In genomic region chr12:34776170-34776569, GRCm38 (mm10) we compare ENCODE assay signal across 28 mouse cellular contexts.
DNase-seq lines count a peak whose midpoint lies in the region; ATAC-seq and TF ChIP-seq lines count a peak whose summit lies in the region.
"Had no signal": no experiment of that assay in that cellular context is flagged by ENCODE, and none has a peak within 500 bp of the region (broad histone marks: within the 10 kb centered on the region; RNA-seq: fewer than 3 reads in every experiment).

No protein-coding gene starts in this region.

- H3K27ac ChIP-seq in embryonic facial prominence, embryonic 14.5 days (replicated peaks; ENCODE audit: low read depth, low read length), result no peak overlapping the region
- no peak overlapping the region for H3K27ac ChIP-seq in embryonic facial prominence, embryonic 10.5 days (replicated peaks)
- no peak overlapping the region for H3K27ac ChIP-seq in left cerebral cortex, adult 2 months
- no peak overlapping the region for H3K27ac ChIP-seq in kidney, embryonic 14.5 days (ENCODE audit: low read depth, low read length)
- H3K27ac ChIP-seq: gastrocnemius, adult 2 months; heart, embryonic 10.5 days; hindbrain, embryonic 15.5 days; intestine, embryonic 15.5 days; limb, embryonic 15.5 days; liver, embryonic 14.5 days; neural tube, embryonic 15.5 days had no signal

- no peaks in the 10 kb centered on the region for H3K27me3 ChIP-seq in embryonic facial prominence, embryonic 14.5 days (replicated peaks; ENCODE audit: control insufficient read depth, insufficient read depth, low read length)
- H3K27me3 ChIP-seq in embryonic facial prominence, embryonic 10.5 days (replicated peaks; ENCODE audit: low read depth, poor library complexity, severe bottlenecking), result no peaks in the 10 kb centered on the region
- H3K27me3 ChIP-seq in kidney, embryonic 14.5 days (ENCODE audit: control insufficient read depth, insufficient read depth, low read length), result no peaks in the 10 kb centered on the region
- H3K27me3 ChIP-seq: CH12.LX; hindbrain, embryonic 15.5 days; intestine, embryonic 15.5 days; limb, embryonic 15.5 days; neural tube, embryonic 15.5 days had no signal

- no peaks in the 10 kb centered on the region for H3K36me3 ChIP-seq in embryonic facial prominence, embryonic 14.5 days (ENCODE audit: control insufficient read depth, insufficient read depth, low read length)
- H3K36me3 ChIP-seq in embryonic facial prominence, embryonic 10.5 days (replicated peaks), result no peaks in the 10 kb centered on the region
- H3K36me3 ChIP-seq in kidney, embryonic 14.5 days (ENCODE audit: control insufficient read depth, insufficient read depth, low read length), result no peaks in the 10 kb centered on the region
- H3K36me3 ChIP-seq: G1E; heart, embryonic 10.5 days; hindbrain, embryonic 15.5 days; intestine, embryonic 15.5 days; limb, embryonic 15.5 days; neural tube, embryonic 15.5 days had no signal

- TF ChIP-seq POLR2A in brain, embryonic 14.5 days (IDR thresholded peaks at IDR 0.05; ENCODE audit: borderline replicate concordance, extremely low read depth, insufficient read depth, insufficient read length, poor library complexity, severe bottlenecking), result no peak

- peak; percentile 76; the same call in 1 of the 2 replicates for ATAC-seq in embryonic facial prominence, embryonic 14.5 days (ENCODE audit: low read depth)
- ATAC-seq in kidney, embryonic 14.5 days (ENCODE audit: low FRiP score, low TSS enrichment), result no peak
- ATAC-seq: forebrain, embryonic 16.5 days; intestine, embryonic 15.5 days had no signal

- peak; percentile 71 for DNase-seq in embryonic facial prominence, embryonic 14.5 days (ENCODE audit: low spot score)
- no peak for DNase-seq in embryonic facial prominence, embryonic 10.5 days (ENCODE audit: low spot score)
- peak; percentile 7 for DNase-seq in left cerebral cortex, postnatal 4 days
- no peak for DNase-seq in left cerebral cortex, adult 2 months (ENCODE audit: extremely low spot score in 1 of 2, low spot score in 2 of 2)
- DNase-seq in brain, embryonic 14.5 days (ENCODE audit: low read depth), result peak; percentile 43
- peak; percentile 45 for DNase-seq in right cerebral cortex, postnatal 14 days
- DNase-seq: B cell, adult 2 months; cerebellum, adult 18-20 months; cerebellum, postnatal 25 days; gastrocnemius, adult 2 months; heart, postnatal 4 days; kidney, adult 9 months; kidney, postnatal 36 days; layer of hippocampus, postnatal 36 days; lung, embryonic 14.5 days; lung, postnatal 4 days; thymus, adult 18-20 months; thymus, postnatal 36 days had no signal

- H3K4me3 ChIP-seq in embryonic facial prominence, embryonic 14.5 days (ENCODE audit: low read depth, low read length), result no peak overlapping the region
- no peak overlapping the region for H3K4me3 ChIP-seq in embryonic facial prominence, embryonic 10.5 days
- no peak overlapping the region for H3K4me3 ChIP-seq in left cerebral cortex, adult 2 months
- H3K4me3 ChIP-seq in kidney, embryonic 14.5 days (ENCODE audit: low read length), result no peak overlapping the region
- H3K4me3 ChIP-seq: gastrocnemius, adult 2 months; heart, embryonic 10.5 days; hindbrain, embryonic 15.5 days; intestine, embryonic 15.5 days; limb, embryonic 15.5 days; neural tube, embryonic 15.5 days had no signal

- H3K4me2 ChIP-seq in embryonic facial prominence, embryonic 14.5 days (ENCODE audit: low read depth, low read length), result no peak overlapping the region
- no peak overlapping the region for H3K4me2 ChIP-seq in kidney, embryonic 14.5 days (replicated peaks; ENCODE audit: low read depth, low read length)
- H3K4me2 ChIP-seq: hindbrain, embryonic 15.5 days; intestine, embryonic 15.5 days; limb, embryonic 15.5 days; lung, embryonic 14.5 days; neural tube, embryonic 15.5 days had no signal

- WGBS in embryonic facial prominence, embryonic 14.5 days, result 53% methylated on average over 3 of the region's 3 CpGs
- WGBS in embryonic facial prominence, embryonic 10.5 days, result 61% methylated on average over 3 of the region's 3 CpGs
- WGBS in kidney, embryonic 14.5 days, result 64% methylated on average over 3 of the region's 3 CpGs

- no peak for TF ChIP-seq CTCF in left cerebral cortex, adult 2 months (IDR thresholded peaks at IDR 0.05)
- TF ChIP-seq CTCF in brain, embryonic 14.5 days (IDR thresholded peaks at IDR 0.05; ENCODE audit: borderline replicate concordance, extremely low read depth, insufficient read depth, insufficient read length), result no peak

- H3K4me1 ChIP-seq in embryonic facial prominence, embryonic 14.5 days (ENCODE audit: control insufficient read depth, insufficient read depth, low read length), result no peaks in the 10 kb centered on the region
- peaks cover 5% of the 10 kb centered on the region; the same call in 1 of the 2 replicates for H3K4me1 ChIP-seq in embryonic facial prominence, embryonic 10.5 days
- H3K4me1 ChIP-seq in kidney, embryonic 14.5 days (ENCODE audit: control insufficient read depth, insufficient read depth, low read length), result no peaks in the 10 kb centered on the region
- H3K4me1 ChIP-seq: heart, embryonic 10.5 days; hindbrain, embryonic 15.5 days; intestine, embryonic 15.5 days; limb, embryonic 15.5 days had no signal

- intact Hi-C loops in left cerebral cortex, postnatal 4 days (cut with DNase I), result no loop called here
- intact Hi-C loops in left cerebral cortex, adult 2 months (cut with DNase I), result no loop called here

- no peaks in the 10 kb centered on the region for H3K9me3 ChIP-seq in embryonic facial prominence, embryonic 14.5 days (ENCODE audit: control insufficient read depth, low read length)
- H3K9me3 ChIP-seq in embryonic facial prominence, embryonic 10.5 days, result no peaks in the 10 kb centered on the region
- no peaks in the 10 kb centered on the region for H3K9me3 ChIP-seq in kidney, embryonic 14.5 days (ENCODE audit: control insufficient read depth, low read length)
- H3K9me3 ChIP-seq: heart, embryonic 10.5 days; hindbrain, embryonic 15.5 days; intestine, embryonic 15.5 days; limb, embryonic 15.5 days; neural tube, embryonic 15.5 days had no signal

- no peak overlapping the region for H3K9ac ChIP-seq in embryonic facial prominence, embryonic 14.5 days (ENCODE audit: low read depth, low read length)
- no peak overlapping the region for H3K9ac ChIP-seq in kidney, embryonic 14.5 days (ENCODE audit: low read depth, low read length)
- H3K9ac ChIP-seq: hindbrain, embryonic 15.5 days; intestine, embryonic 15.5 days; limb, embryonic 15.5 days; liver, embryonic 14.5 days; lung, embryonic 14.5 days; neural tube, embryonic 15.5 days had no signal

Comparison
In these comparisons a context has a peak if more than half of its experiments do, and no peak if none do; other contexts are left out.
1. DNase-seq: peak in embryonic facial prominence, embryonic 14.5 days (single experiment), left cerebral cortex, postnatal 4 days (single experiment), brain, embryonic 14.5 days (single experiment) and right cerebral cortex, postnatal 14 days (single experiment); none in embryonic facial prominence, embryonic 10.5 days (single experiment) and left cerebral cortex, adult 2 months (0 of 2).